Mouse (Mus musculus) brain, adult 10 weeks (tissue): ENCODE data around the gene Coq7. TPM values are rescaled to one million over a fixed set of nuclear protein-coding genes. Genes with fewer than 3 reads are reported as not detected.

Experiments used
- polyA plus RNA-seq: library from polyadenylated mRNA; stranded (reverse); fragments of 350-450 nt; fragmentation: Illumina TruSeq; extraction: RNeasy Lipid Tissue Mini Kit (QIAGEN cat#74804); gene quantifications from one replicate; pipeline ENCODE4 v1.2.3, GENCODE M21; 2015; ENCODE audit warnings: low read depth, low replicate concordance

Gene Coq7
- 61.5 TPM for polyA plus RNA-seq

DNA sequence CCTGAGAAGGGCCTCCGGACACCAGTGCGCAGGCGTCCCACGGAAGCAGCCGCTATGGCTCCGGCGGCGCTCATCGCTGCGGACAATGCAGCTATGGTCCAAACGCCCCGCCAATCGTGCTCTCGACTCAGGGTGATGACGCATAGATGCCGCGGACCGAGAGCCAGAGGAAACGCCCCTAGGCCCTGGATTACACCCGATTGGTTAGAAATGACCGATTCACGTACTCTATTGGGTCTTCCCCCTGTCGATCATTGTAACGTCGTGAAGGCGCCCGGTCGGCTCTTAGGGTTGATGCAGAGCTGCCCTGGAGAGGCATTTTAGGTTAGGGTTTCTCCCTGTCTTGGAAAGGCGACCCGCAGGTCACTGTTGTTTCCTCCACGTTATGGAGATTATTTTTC is at the start of gene Coq7:
Gene Coq7 (minus strand): TSS at position 179 of the 401 bp plus-strand sequence.

DNA sequence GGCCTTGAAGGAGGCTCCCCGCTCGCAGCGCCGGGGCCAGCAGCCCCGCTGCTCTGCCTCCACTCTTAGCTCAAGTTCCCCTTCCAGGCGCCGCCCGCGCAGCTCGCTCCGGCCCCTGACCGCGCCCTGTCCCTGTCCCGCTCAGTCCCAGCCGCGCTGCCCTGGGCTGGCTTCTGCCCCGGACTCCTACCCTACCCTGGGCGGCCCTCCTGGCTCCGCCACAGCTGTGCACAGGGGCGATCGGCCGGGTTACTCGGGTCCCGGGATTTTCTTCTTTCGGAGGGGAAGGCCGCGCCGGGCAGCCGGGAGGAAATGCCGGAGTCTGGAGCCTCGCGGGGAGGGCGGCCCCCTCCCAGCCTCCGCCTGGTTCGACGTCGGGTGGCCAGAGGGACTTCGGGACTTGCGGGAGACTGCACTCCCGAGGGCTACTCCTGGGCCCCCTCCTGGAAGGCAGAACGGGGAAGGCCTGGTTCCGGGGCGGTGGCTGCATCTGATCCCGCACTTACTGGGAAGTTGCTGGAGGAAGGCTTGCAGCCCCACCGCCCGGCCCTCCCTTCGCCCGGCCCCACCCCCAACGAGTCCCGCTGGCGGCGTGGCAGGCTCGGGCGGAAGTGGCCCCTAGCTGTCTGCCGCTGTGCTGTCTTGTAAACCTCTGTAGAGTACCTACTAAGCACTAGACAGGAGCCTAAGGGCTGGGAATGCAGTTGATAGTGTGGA is 41.6 kb downstream of the Coq7 start, which contains the start of gene Itpripl2:
Gene Itpripl2 (minus strand): TSS at position 545 of the 717 bp plus-strand sequence.

Other genes starting within 250 kb of the Coq7 start
- gene Syt17, start 85.1 kb downstream of the Coq7 start, polyA plus RNA-seq: 39.1 TPM
- gene Itpripl2, start 41.4 kb downstream of the Coq7 start, polyA plus RNA-seq: 2.7 TPM
- gene Tmc7, start 51.4 kb upstream of the Coq7 start, polyA plus RNA-seq: 9.2 TPM
- 0.46 TPM for gene Tmc5, start 63.9 kb upstream of the Coq7 start, polyA plus RNA-seq
- gene Gde1, start 172.4 kb upstream of the Coq7 start, polyA plus RNA-seq: 338 TPM
- gene Ccp110, start 179.2 kb upstream of the Coq7 start, polyA plus RNA-seq: 56.3 TPM
- 47.8 TPM for gene Vps35l, start 206.9 kb upstream of the Coq7 start, polyA plus RNA-seq